Mouse (Mus musculus): Measurements from ENCODE around the gene Gm14409. TPM values are rescaled to one million over a fixed set of nuclear protein-coding genes. Genes with fewer than 3 reads are reported as not detected.
"Not testable (repeated sequence)": the region's sequence is repeated elsewhere in the genome, so short reads cannot be mapped to it uniquely, and the experiment has no call there.

Gm14409 gene
- polyA plus RNA-seq (2015; fragmentation: Nextera tagmentation; extraction: Ambion mirVana): not detected in 2 replicates

DNA sequence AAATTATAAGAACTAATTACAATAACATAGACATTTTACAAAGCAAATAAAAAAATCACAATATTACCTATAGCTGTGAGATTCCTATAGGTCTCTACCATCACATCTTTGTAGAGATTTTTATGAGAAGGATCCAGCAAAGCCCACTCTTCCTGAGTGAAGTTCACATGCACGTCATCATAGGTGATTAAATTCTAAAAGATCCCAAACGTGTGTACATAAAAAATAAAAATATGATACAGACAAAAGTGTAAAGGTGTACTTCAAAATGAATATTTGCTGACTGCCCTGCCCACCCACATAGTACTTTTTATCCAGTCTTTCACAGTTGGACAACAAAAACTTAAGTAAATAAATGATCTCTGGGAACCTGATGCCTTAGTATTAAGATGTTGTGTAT, at the start of gene Gm14409:
Gm14409 (minus strand) TSS at position 101 of the 400 bp plus-strand sequence.
- not testable (repeated sequence) for H3K4me1 ChIP-seq (ENCODE audit: control insufficient read depth, insufficient read depth, low read length); H3K36me3 ChIP-seq (ENCODE audit: control insufficient read depth, insufficient read depth, low read length); H3K9me3 ChIP-seq (ENCODE audit: control insufficient read depth, low read length); H3K27me3 ChIP-seq (replicated peaks; ENCODE audit: control insufficient read depth, insufficient read depth, low read length); H3K4me2 ChIP-seq (ENCODE audit: low read depth, low read length); H3K27ac ChIP-seq (ENCODE audit: low read length); H3K9ac ChIP-seq (ENCODE audit: low read depth, low read length); H3K4me3 ChIP-seq (ENCODE audit: low read length); ATAC-seq
- WGBS: no CpG with 5 or more reads among the region's 2 CpGs

DNA sequence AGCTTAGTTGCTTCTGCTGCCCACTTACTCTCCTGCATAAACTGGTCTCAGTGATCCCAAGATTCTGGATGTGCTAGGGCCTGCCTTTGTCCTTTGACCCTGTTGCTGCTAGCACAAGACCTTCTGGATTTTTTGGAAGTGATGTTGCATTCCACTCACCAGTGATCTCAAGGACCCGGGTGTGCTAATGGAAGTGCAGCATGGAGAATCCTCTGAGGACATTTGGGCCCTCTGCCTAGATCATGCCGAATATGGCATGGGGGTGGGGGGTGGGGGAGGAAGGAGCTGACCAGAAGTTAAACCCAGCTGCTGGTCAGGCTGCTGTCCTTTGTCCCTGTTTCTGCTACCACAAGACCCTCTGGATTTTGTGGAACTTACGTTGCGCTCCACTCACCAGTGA, 42.8 kb upstream of the Gm14409 start:
- H3K4me3 ChIP-seq (ENCODE audit: low read length); H3K9me3 ChIP-seq (ENCODE audit: control insufficient read depth, low read length); H3K4me1 ChIP-seq (ENCODE audit: control insufficient read depth, insufficient read depth, low read length); H3K9ac ChIP-seq (ENCODE audit: low read depth, low read length); H3K36me3 ChIP-seq (ENCODE audit: control insufficient read depth, insufficient read depth, low read length); H3K27ac ChIP-seq (ENCODE audit: low read length); ATAC-seq; H3K4me2 ChIP-seq (ENCODE audit: low read depth, low read length); H3K27me3 ChIP-seq (replicated peaks; ENCODE audit: control insufficient read depth, insufficient read depth, low read length): not testable (repeated sequence)
- 81% methylated on average over 4 of the region's 4 CpGs for WGBS

DNA sequence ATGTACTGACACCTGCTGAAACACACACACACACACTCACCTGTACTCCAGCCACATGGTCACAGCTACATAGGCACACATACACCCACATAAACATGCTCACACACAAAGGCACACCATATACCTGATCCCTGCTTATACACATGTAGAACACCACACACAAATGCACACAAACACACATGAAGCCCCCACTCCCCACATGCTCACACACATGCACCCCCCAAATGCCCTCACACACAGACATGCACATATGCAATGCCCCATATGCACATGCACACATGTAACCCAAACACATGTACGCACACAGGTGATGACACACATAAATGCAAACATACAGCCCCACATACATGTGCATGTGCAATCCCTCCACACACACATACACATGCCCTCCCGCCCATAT, 38.1 kb upstream of the Gm14409 start:
- H3K27me3 ChIP-seq (replicated peaks; ENCODE audit: control insufficient read depth, insufficient read depth, low read length); H3K4me1 ChIP-seq (ENCODE audit: control insufficient read depth, insufficient read depth, low read length); H3K4me3 ChIP-seq (ENCODE audit: low read length); H3K9ac ChIP-seq (ENCODE audit: low read depth, low read length); H3K27ac ChIP-seq (ENCODE audit: low read length); H3K36me3 ChIP-seq (ENCODE audit: control insufficient read depth, insufficient read depth, low read length); H3K4me2 ChIP-seq (ENCODE audit: low read depth, low read length); H3K9me3 ChIP-seq (ENCODE audit: control insufficient read depth, low read length); ATAC-seq: not testable (repeated sequence)
- no CpG with 5 or more reads among the region's 2 CpGs for WGBS

DNA sequence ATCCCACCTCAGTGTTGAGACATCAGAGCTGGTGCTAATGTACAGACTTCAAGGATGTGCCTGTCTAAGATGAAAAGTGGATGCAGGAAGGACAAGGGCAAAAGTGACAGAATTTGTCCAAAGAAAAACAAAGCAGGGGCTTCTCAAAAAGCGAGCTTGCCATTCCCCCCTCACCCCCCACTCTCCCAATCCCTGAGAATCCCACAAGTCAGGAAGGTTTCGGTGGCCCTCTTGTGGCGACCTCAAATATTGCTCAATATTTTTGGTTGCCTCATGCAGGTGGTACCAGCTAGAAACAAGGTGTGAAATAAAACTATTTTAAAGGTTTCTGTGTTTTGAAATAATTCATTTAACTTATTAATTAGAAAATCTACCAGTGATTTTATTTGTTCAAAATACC, 16.9 kb upstream of the Gm14409 start:
- H3K9me3 ChIP-seq (ENCODE audit: control insufficient read depth, low read length); H3K4me3 ChIP-seq (ENCODE audit: low read length); ATAC-seq; H3K9ac ChIP-seq (ENCODE audit: low read depth, low read length); H3K4me2 ChIP-seq (ENCODE audit: low read depth, low read length); H3K27me3 ChIP-seq (replicated peaks; ENCODE audit: control insufficient read depth, insufficient read depth, low read length); H3K36me3 ChIP-seq (ENCODE audit: control insufficient read depth, insufficient read depth, low read length); H3K4me1 ChIP-seq (ENCODE audit: control insufficient read depth, insufficient read depth, low read length); H3K27ac ChIP-seq (ENCODE audit: low read length): not testable (repeated sequence)
- 37% methylated on average over 3 of the region's 3 CpGs for whole genome bisulfite sequencing

DNA sequence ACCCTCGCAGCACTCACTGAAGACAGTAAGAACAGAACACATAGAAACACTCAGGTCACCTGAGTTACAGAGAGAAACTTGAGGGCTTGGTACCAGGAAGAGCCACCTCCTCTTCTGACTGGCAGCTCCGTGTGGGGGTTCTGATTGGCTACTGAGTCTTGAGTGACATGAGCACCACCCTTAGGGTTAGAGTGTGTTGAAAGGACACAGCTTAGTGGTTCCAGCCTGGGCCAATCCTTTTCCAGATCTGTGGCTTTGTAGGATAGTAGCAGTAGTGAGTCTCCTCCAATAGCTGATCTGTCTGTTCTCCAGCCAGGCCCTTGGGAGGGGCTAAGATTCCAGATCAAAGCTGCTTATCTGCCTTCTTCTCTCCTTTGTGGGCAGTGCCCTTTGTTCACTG, 10.9 kb upstream of the Gm14409 start:
- H3K4me2 ChIP-seq (ENCODE audit: low read depth, low read length); H3K4me1 ChIP-seq (ENCODE audit: control insufficient read depth, insufficient read depth, low read length); H3K9me3 ChIP-seq (ENCODE audit: control insufficient read depth, low read length); H3K27me3 ChIP-seq (replicated peaks; ENCODE audit: control insufficient read depth, insufficient read depth, low read length); H3K27ac ChIP-seq (ENCODE audit: low read length); H3K9ac ChIP-seq (ENCODE audit: low read depth, low read length); ATAC-seq; H3K4me3 ChIP-seq (ENCODE audit: low read length); H3K36me3 ChIP-seq (ENCODE audit: control insufficient read depth, insufficient read depth, low read length): not testable (repeated sequence)
- 69% methylated on average over 1 of the region's 2 CpGs for WGBS

DNA sequence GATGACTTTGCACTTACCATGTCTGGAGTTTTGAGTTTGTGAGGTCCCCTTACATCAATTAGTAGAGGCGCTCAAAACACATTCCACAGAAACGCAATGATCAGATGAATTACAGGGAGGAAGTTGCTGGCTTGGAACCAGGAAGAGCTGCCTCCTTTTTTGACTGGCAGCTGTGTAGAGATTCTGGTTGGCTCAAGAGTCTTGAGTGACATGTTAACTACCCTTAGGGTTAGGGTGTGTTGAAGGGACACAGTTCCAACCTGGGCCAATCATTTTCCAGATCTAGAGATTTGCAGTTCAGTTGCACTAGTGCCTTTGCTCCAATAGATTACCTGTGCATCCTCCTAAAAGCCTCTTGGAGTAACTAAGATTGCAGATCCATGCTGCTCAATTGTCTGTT, 5.4 kb upstream of the Gm14409 start:
- H3K4me1 ChIP-seq (ENCODE audit: control insufficient read depth, insufficient read depth, low read length); ATAC-seq; H3K4me3 ChIP-seq (ENCODE audit: low read length); H3K4me2 ChIP-seq (ENCODE audit: low read depth, low read length); H3K9me3 ChIP-seq (ENCODE audit: control insufficient read depth, low read length); H3K27me3 ChIP-seq (replicated peaks; ENCODE audit: control insufficient read depth, insufficient read depth, low read length); H3K27ac ChIP-seq (ENCODE audit: low read length); H3K36me3 ChIP-seq (ENCODE audit: control insufficient read depth, insufficient read depth, low read length); H3K9ac ChIP-seq (ENCODE audit: low read depth, low read length): not testable (repeated sequence)
- WGBS: 79% methylated on average over 2 of the region's 2 CpGs

DNA sequence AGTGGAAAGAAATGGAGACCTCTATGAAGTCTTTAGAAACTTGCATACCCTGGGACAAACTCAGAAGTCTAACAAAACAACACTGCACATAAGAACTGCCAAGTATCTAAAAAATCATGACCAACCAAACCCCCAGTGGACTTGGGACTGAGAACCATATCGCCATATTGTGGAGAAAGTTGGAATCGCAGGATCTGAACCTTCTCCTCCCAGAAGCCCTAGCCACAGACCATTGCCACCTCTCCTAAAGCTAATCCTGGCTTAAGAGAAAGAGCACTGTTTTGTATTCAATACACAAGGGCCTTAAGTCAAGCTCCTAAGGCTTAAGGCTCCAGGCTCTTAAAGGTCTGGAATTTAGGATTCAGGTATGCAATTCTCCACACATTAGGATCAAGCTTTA, 19.4 kb downstream of the Gm14409 start:
- H3K4me3 ChIP-seq (ENCODE audit: low read length); H3K27me3 ChIP-seq (replicated peaks; ENCODE audit: control insufficient read depth, insufficient read depth, low read length); H3K9ac ChIP-seq (ENCODE audit: low read depth, low read length); H3K4me2 ChIP-seq (ENCODE audit: low read depth, low read length); H3K36me3 ChIP-seq (ENCODE audit: control insufficient read depth, insufficient read depth, low read length); H3K27ac ChIP-seq (ENCODE audit: low read length); H3K9me3 ChIP-seq (ENCODE audit: control insufficient read depth, low read length); H3K4me1 ChIP-seq (ENCODE audit: control insufficient read depth, insufficient read depth, low read length); ATAC-seq: not testable (repeated sequence)
- WGBS: 83% methylated on average over 2 of the region's 2 CpGs

DNA sequence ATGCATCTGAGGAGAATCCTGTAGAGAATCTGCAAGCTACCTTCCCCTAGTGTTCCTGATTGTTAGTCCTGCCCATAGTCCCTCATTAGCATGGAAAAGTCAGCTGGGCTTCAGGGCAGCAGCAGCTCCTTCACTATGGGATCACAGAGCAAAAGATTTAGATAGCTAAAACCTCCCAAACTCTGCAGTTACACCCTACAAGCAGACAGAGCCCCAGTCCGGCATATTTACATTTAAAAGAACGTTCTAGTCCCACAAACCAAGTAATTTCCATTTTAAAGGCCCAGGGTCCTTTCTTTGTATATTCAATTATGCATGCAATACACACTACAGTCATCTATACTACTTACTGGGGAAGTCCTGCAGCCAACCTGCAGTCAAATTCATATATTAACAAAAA, 36.4 kb downstream of the Gm14409 start:
- H3K27me3 ChIP-seq (replicated peaks; ENCODE audit: control insufficient read depth, insufficient read depth, low read length): not testable (repeated sequence)

More for the DNA sequence above, 36.4 kb downstream of the Gm14409 start:
- not testable (repeated sequence) for H3K4me1 ChIP-seq (ENCODE audit: control insufficient read depth, insufficient read depth, low read length); H3K4me3 ChIP-seq (ENCODE audit: low read length); H3K36me3 ChIP-seq (ENCODE audit: control insufficient read depth, insufficient read depth, low read length); H3K9ac ChIP-seq (ENCODE audit: low read depth, low read length); ATAC-seq; H3K27ac ChIP-seq (ENCODE audit: low read length); H3K4me2 ChIP-seq (ENCODE audit: low read depth, low read length); H3K9me3 ChIP-seq (ENCODE audit: control insufficient read depth, low read length)
- 68% methylated on average over 2 of the region's 2 CpGs for WGBS

Other genes with a start within 250 kb of the Gm14409 start
- 0.38 TPM in 1 of 2 replicates, not detected in the other for gene Gm14401, start 192.7 kb downstream of the Gm14409 start, polyA plus RNA-seq (2015; fragmentation: Nextera tagmentation; extraction: Ambion mirVana)
- gene Gm14410, start 60.6 kb downstream of the Gm14409 start, polyA plus RNA-seq (2015; fragmentation: Nextera tagmentation; extraction: Ambion mirVana): 12.4 and 18.6 TPM in 2 replicates
- gene Gm14412, start 57.3 kb upstream of the Gm14409 start, polyA plus RNA-seq (2015; fragmentation: Nextera tagmentation; extraction: Ambion mirVana): 0.09 and 0.15 TPM in 2 replicates
- 3.6 and 4.7 TPM in 2 replicates for gene Gm14418, start 131.3 kb upstream of the Gm14409 start, polyA plus RNA-seq (2015; fragmentation: Nextera tagmentation; extraction: Ambion mirVana)
- 11.2 and 12.5 TPM in 2 replicates for gene Zfp970, start 197.7 kb upstream of the Gm14409 start, polyA plus RNA-seq (2015; fragmentation: Nextera tagmentation; extraction: Ambion mirVana)
- gene Gm14403, start 231.2 kb upstream of the Gm14409 start, polyA plus RNA-seq (2015; fragmentation: Nextera tagmentation; extraction: Ambion mirVana): 4.3 and 5.2 TPM in 2 replicates